Mouse (Mus musculus) yolk sac, embryonic 10.5 days (tissue): ENCODE data around the gene Sgsm1.

Experiments
- DNase-seq: peaks from one replicate; pipeline ENCODE4 v3.0.0-alpha.2; 2017; ENCODE audit warnings: low spot score

Gene Sgsm1

GRCm38 (mm10) chr5:113216328-113216960 lies 94.1 kb downstream of the Sgsm1 start:
- no peak for DNase-seq

- DNase-seq = peak; percentile 11
Measured at GRCm38 (mm10) chr5:113215610-113216011, 95.0 kb downstream of the Sgsm1 start.

GRCm38 (mm10) chr5:113214455-113214854 lies 96.1 kb downstream of the Sgsm1 start:
- no peak for DNase-seq

- no peak for DNase-seq
Measured at GRCm38 (mm10) chr5:113214041-113214440, 96.5 kb downstream of the Sgsm1 start.

- DNase-seq = no peak
Measured at GRCm38 (mm10) chr5:113212156-113212835, 98.3 kb downstream of the Sgsm1 start.

- DNase-seq = no peak
Measured at GRCm38 (mm10) chr5:113210314-113210713, 100.3 kb downstream of the Sgsm1 start.

GRCm38 (mm10) chr5:113209898-113210297 lies 100.7 kb downstream of the Sgsm1 start:
- DNase-seq = no peak

- DNase-seq = peak; percentile 70
Measured at GRCm38 (mm10) chr5:113209401-113209750, 101.2 kb downstream of the Sgsm1 start.

- no peak for DNase-seq
Measured at GRCm38 (mm10) chr5:113208622-113209400, 101.8 kb downstream of the Sgsm1 start.

- no peak for DNase-seq
Measured at GRCm38 (mm10) chr5:113208048-113208447, 102.5 kb downstream of the Sgsm1 start.

- no peak for DNase-seq
Measured at GRCm38 (mm10) chr5:113206670-113207352, 103.8 kb downstream of the Sgsm1 start.

- DNase-seq = no peak
Measured at GRCm38 (mm10) chr5:113204193-113204592, 106.4 kb downstream of the Sgsm1 start.

GRCm38 (mm10) chr5:113199772-113200134 lies 110.8 kb downstream of the Sgsm1 start:
- DNase-seq = no peak

GRCm38 (mm10) chr5:113199126-113199771 lies 111.3 kb downstream of the Sgsm1 start:
- DNase-seq = no peak

GRCm38 (mm10) chr5:113196916-113197794 lies 113.4 kb downstream of the Sgsm1 start:
- peak; percentile 72 for DNase-seq

- DNase-seq = no peak
Measured at GRCm38 (mm10) chr5:113195907-113196306, 114.7 kb downstream of the Sgsm1 start.

- DNase-seq = no peak
Measured at GRCm38 (mm10) chr5:113195451-113195850, 115.1 kb downstream of the Sgsm1 start.

GRCm38 (mm10) chr5:113193762-113194161 lies 116.8 kb downstream of the Sgsm1 start:
- no peak for DNase-seq
